Mouse (Mus musculus) lung, adult 2 months (tissue): ENCODE data around the gene Nudt3. TPM values are rescaled to one million over a fixed set of nuclear protein-coding genes. Genes with fewer than 3 reads are reported as not detected.

Experiments used
- DNase-seq: peaks from one replicate; pipeline ENCODE4 v3.0.0; 2022
- H3K4me1 ChIP-seq: fragments of 200-500 bp; 2 replicates; pipeline ENCODE4 v1.6.1; 2011; ENCODE audit warnings: low read length; ENCODE audit not compliant: control insufficient read depth, insufficient read depth
- H3K4me3 ChIP-seq: fragments of 200-500 bp; replicated peaks from 2 replicates; pipeline ENCODE3; 2011; ENCODE audit warnings: low read depth, mild to moderate bottlenecking, control low read depth, low read length; ENCODE audit errors: extremely low read depth
- CTCF ChIP-seq: fragments of 200-500 bp; IDR thresholded peaks from 2 replicates; pipeline ENCODE4 v1.5.1; 2011; ENCODE audit warnings: mild to moderate bottlenecking, low read length, control low read depth; ENCODE audit not compliant: insufficient read depth
- POLR2A ChIP-seq: fragments of 200-500 bp; IDR thresholded peaks from 2 replicates; pipeline ENCODE4 v1.6.1; 2011; ENCODE audit warnings: low read depth, mild to moderate bottlenecking, control low read depth, low read length, borderline replicate concordance; ENCODE audit errors: extremely low read depth
- WGBS: fragments of 180-500 bp; shearing (Covaris S2); methylation state at CpG from one replicate; pipeline ENCODE4 v1.1.7; 2018; 5-methylcytosine and 5-hydroxymethylcytosine counted together
- polyA plus RNA-seq: library from polyadenylated mRNA; depleted of rRNA; stranded (reverse); fragments of >200 nt; gene quantifications from 2 replicates; pipeline ENCODE4 v1.2.3, GENCODE M21; 2012; rRNA removed

The Nudt3 gene
- polyA plus RNA-seq, 1 experiment: 60.4 TPM

- Histone ChIP-seq H3K4me3 (no peak overlapping the region), H3K4me1 (no peaks in the 10 kb centered on the region)
- TF ChIP-seq CTCF (no peak), POLR2A (no peak)
- DNase-seq: no peak
- 76% methylated on average over 8 of the region's 8 CpGs for WGBS
Measured at GRCm38 (mm10) chr17:27532095-27532494, 91.2 kb downstream of the Nudt3 start.

Other genes with a start within 250 kb of the Nudt3 start
- 1.1 TPM in 2 replicates for gene Grm4, start 102.1 kb downstream of the Nudt3 start, polyA plus RNA-seq
- gene Hmga1, start 67.0 kb downstream of the Nudt3 start, polyA plus RNA-seq: 57.9 and 73.2 TPM in 2 replicates
- gene AI413582, start 57.7 kb downstream of the Nudt3 start, polyA plus RNA-seq: 42.4 and 44.2 TPM in 2 replicates
- gene RPS10-NUDT3, start 11.7 kb upstream of the Nudt3 start, polyA plus RNA-seq: not detected in 2 replicates
- 803 and 904 TPM in 2 replicates for gene Rps10, start 13.2 kb upstream of the Nudt3 start, polyA plus RNA-seq
- 0.65 and 1.0 TPM in 2 replicates for gene Pacsin1, start 32.0 kb upstream of the Nudt3 start, polyA plus RNA-seq
- 4.4 and 6.9 TPM in 2 replicates for gene Spdef, start 105.5 kb upstream of the Nudt3 start, polyA plus RNA-seq
- 95.1 and 131 TPM in 2 replicates for gene D17Wsu92e, start 197.2 kb upstream of the Nudt3 start, polyA plus RNA-seq
- gene Snrpc, start 214.7 kb upstream of the Nudt3 start, polyA plus RNA-seq: 81.0 and 90.0 TPM in 2 replicates
- gene Uhrf1bp1, start 232.9 kb upstream of the Nudt3 start, polyA plus RNA-seq: 8.4 and 8.5 TPM in 2 replicates